Mouse (Mus musculus): ENCODE data around the gene Macc1. TPM values are rescaled to one million over a fixed set of nuclear protein-coding genes. Genes with fewer than 3 reads are reported as not detected.

Macc1 gene
- polyA plus RNA-seq, 1 experiment from 2014 or later, result 0.65 TPM

GRCm38 (mm10) chr12:119410522-119410921 lies 96.5 kb downstream of the Macc1 start:
- Histone ChIP-seq H3K4me2 (replicated peaks; ENCODE audit: low read depth, low read length) (no peak overlapping the region), H3K27me3 (ENCODE audit: insufficient read depth, low read length) (no peaks in the 10 kb centered on the region), H3K36me3 (ENCODE audit: insufficient read depth, low read length) (no peaks in the 10 kb centered on the region), H3K4me1 (ENCODE audit: insufficient read depth, low read length) (no peaks in the 10 kb centered on the region), H3K27ac (ENCODE audit: low read length) (no peak overlapping the region), H3K9me3 (ENCODE audit: low read length) (peaks cover 3% of the 10 kb centered on the region; the same call in 1 of the 2 replicates), H3K9ac (replicated peaks; ENCODE audit: low read length) (no peak overlapping the region), H3K4me3 (ENCODE audit: low read length) (no peak overlapping the region)
- ATAC-seq (ENCODE audit: low FRiP score, low TSS enrichment), result no peak

GRCm38 (mm10) chr12:119410956-119411355 lies 96.9 kb downstream of the Macc1 start:
- Histone ChIP-seq H3K9me3 (ENCODE audit: low read length) (peaks cover 3% of the 10 kb centered on the region; the same call in 1 of the 2 replicates), H3K4me2 (replicated peaks; ENCODE audit: low read depth, low read length) (no peak overlapping the region), H3K4me1 (ENCODE audit: insufficient read depth, low read length) (no peaks in the 10 kb centered on the region), H3K9ac (replicated peaks; ENCODE audit: low read length) (no peak overlapping the region), H3K27ac (ENCODE audit: low read length) (no peak overlapping the region), H3K4me3 (ENCODE audit: low read length) (no peak overlapping the region), H3K36me3 (ENCODE audit: insufficient read depth, low read length) (no peaks in the 10 kb centered on the region), H3K27me3 (ENCODE audit: insufficient read depth, low read length) (no peaks in the 10 kb centered on the region)
- WGBS, result 62% methylated on average over 2 of the region's 2 CpGs
- no peak for ATAC-seq (ENCODE audit: low FRiP score, low TSS enrichment)

GRCm38 (mm10) chr12:119411982-119412381 lies 97.9 kb downstream of the Macc1 start:
- WGBS, result 54% methylated on average over 2 of the region's 2 CpGs

GRCm38 (mm10) chr12:119415900-119416299 lies 101.8 kb downstream of the Macc1 start:
- WGBS, result 80% methylated on average over 2 of the region's 2 CpGs
- H3K9me3 ChIP-seq (ENCODE audit: low read length), result no peaks in the 10 kb centered on the region
- no peak overlapping the region for H3K4me3 ChIP-seq (ENCODE audit: low read length)
- H3K4me1 ChIP-seq (ENCODE audit: insufficient read depth, low read length), result no peaks in the 10 kb centered on the region
- no peaks in the 10 kb centered on the region for H3K36me3 ChIP-seq (ENCODE audit: insufficient read depth, low read length)
- no peak overlapping the region for H3K4me2 ChIP-seq (replicated peaks; ENCODE audit: low read depth, low read length)
- H3K9ac ChIP-seq (replicated peaks; ENCODE audit: low read length), result no peak overlapping the region
- H3K27ac ChIP-seq (ENCODE audit: low read length), result no peak overlapping the region
- ATAC-seq (ENCODE audit: low FRiP score, low TSS enrichment), result no peak
- no peaks in the 10 kb centered on the region for H3K27me3 ChIP-seq (ENCODE audit: insufficient read depth, low read length)

More at GRCm38 (mm10) chr12:119411982-119412381, 97.9 kb downstream of the Macc1 start:
- H3K27ac ChIP-seq (ENCODE audit: low read length), result no peak overlapping the region
- H3K27me3 ChIP-seq (ENCODE audit: insufficient read depth, low read length), result no peaks in the 10 kb centered on the region
- no peaks in the 10 kb centered on the region for H3K36me3 ChIP-seq (ENCODE audit: insufficient read depth, low read length)
- no peak overlapping the region for H3K4me2 ChIP-seq (replicated peaks; ENCODE audit: low read depth, low read length)
- peaks cover 3% of the 10 kb centered on the region; the same call in 1 of the 2 replicates for H3K9me3 ChIP-seq (ENCODE audit: low read length)
- H3K4me1 ChIP-seq (ENCODE audit: insufficient read depth, low read length), result no peaks in the 10 kb centered on the region
- ATAC-seq (ENCODE audit: low FRiP score, low TSS enrichment), result no peak
- H3K4me3 ChIP-seq (ENCODE audit: low read length), result no peak overlapping the region
- no peak overlapping the region for H3K9ac ChIP-seq (replicated peaks; ENCODE audit: low read length)

GRCm38 (mm10) chr12:119425749-119426148 lies 111.7 kb downstream of the Macc1 start:
- H3K27ac ChIP-seq (ENCODE audit: low read length), result no peak overlapping the region
- H3K36me3 ChIP-seq (ENCODE audit: insufficient read depth, low read length), result no peaks in the 10 kb centered on the region
- 85% methylated on average over 2 of the region's 2 CpGs for WGBS
- no peak overlapping the region for H3K4me3 ChIP-seq (ENCODE audit: low read length)
- ATAC-seq (ENCODE audit: low FRiP score, low TSS enrichment), result no peak
- H3K4me2 ChIP-seq (replicated peaks; ENCODE audit: low read depth, low read length), result no peak overlapping the region
- H3K27me3 ChIP-seq (ENCODE audit: insufficient read depth, low read length), result no peaks in the 10 kb centered on the region
- H3K9me3 ChIP-seq (ENCODE audit: low read length), result no peaks in the 10 kb centered on the region
- no peaks in the 10 kb centered on the region for H3K4me1 ChIP-seq (ENCODE audit: insufficient read depth, low read length)
- no peak overlapping the region for H3K9ac ChIP-seq (replicated peaks; ENCODE audit: low read length)

- 95% methylated on average over 2 of the region's 2 CpGs for WGBS
- no peak overlapping the region for H3K4me2 ChIP-seq (replicated peaks; ENCODE audit: low read depth, low read length)
- H3K36me3 ChIP-seq (ENCODE audit: insufficient read depth, low read length), result no peaks in the 10 kb centered on the region
- no peak for ATAC-seq (ENCODE audit: low FRiP score, low TSS enrichment)
- no peak overlapping the region for H3K9ac ChIP-seq (replicated peaks; ENCODE audit: low read length)
- no peak overlapping the region for H3K27ac ChIP-seq (ENCODE audit: low read length)
- H3K9me3 ChIP-seq (ENCODE audit: low read length), result no peaks in the 10 kb centered on the region
- H3K27me3 ChIP-seq (ENCODE audit: insufficient read depth, low read length), result no peaks in the 10 kb centered on the region
- no peak overlapping the region for H3K4me3 ChIP-seq (ENCODE audit: low read length)
- H3K4me1 ChIP-seq (ENCODE audit: insufficient read depth, low read length), result no peaks in the 10 kb centered on the region
These were observed 112.3 kb downstream of the Macc1 start for GRCm38 (mm10) chr12:119426182-119426886.

GRCm38 (mm10) chr12:119426887-119427204 lies 112.8 kb downstream of the Macc1 start:
- 68% methylated on average over 1 of the region's 1 CpGs for WGBS
- Histone ChIP-seq H3K4me1 (ENCODE audit: insufficient read depth, low read length) (no peaks in the 10 kb centered on the region), H3K9me3 (ENCODE audit: low read length) (no peaks in the 10 kb centered on the region), H3K27me3 (ENCODE audit: insufficient read depth, low read length) (no peaks in the 10 kb centered on the region), H3K36me3 (ENCODE audit: insufficient read depth, low read length) (no peaks in the 10 kb centered on the region), H3K4me2 (replicated peaks; ENCODE audit: low read depth, low read length) (no peak overlapping the region), H3K9ac (replicated peaks; ENCODE audit: low read length) (no peak overlapping the region), H3K4me3 (ENCODE audit: low read length) (no peak overlapping the region), H3K27ac (ENCODE audit: low read length) (no peak overlapping the region)
- peak; percentile 82; the same call in 1 of the 2 replicates for ATAC-seq (ENCODE audit: low FRiP score, low TSS enrichment)

- no peak for ATAC-seq (ENCODE audit: low FRiP score, low TSS enrichment)
- 73% methylated on average over 2 of the region's 2 CpGs for WGBS
These were observed 126.7 kb downstream of the Macc1 start for GRCm38 (mm10) chr12:119440720-119441119.

GRCm38 (mm10) chr12:119450116-119450515 lies 136.0 kb downstream of the Macc1 start:
- Histone ChIP-seq H3K27ac (ENCODE audit: low read length) (no peak overlapping the region), H3K9me3 (ENCODE audit: low read length) (no peaks in the 10 kb centered on the region), H3K36me3 (ENCODE audit: insufficient read depth, low read length) (no peaks in the 10 kb centered on the region), H3K27me3 (ENCODE audit: insufficient read depth, low read length) (no peaks in the 10 kb centered on the region), H3K4me2 (replicated peaks; ENCODE audit: low read depth, low read length) (no peak overlapping the region), H3K9ac (replicated peaks; ENCODE audit: low read length) (no peak overlapping the region), H3K4me3 (ENCODE audit: low read length) (no peak overlapping the region), H3K4me1 (ENCODE audit: insufficient read depth, low read length) (no peaks in the 10 kb centered on the region)
- no peak for ATAC-seq (ENCODE audit: low FRiP score, low TSS enrichment)
- WGBS, result 91% methylated on average over 2 of the region's 2 CpGs

More at GRCm38 (mm10) chr12:119440720-119441119, 126.7 kb downstream of the Macc1 start:
- H3K9ac ChIP-seq (replicated peaks; ENCODE audit: low read length), result no peak overlapping the region
- H3K9me3 ChIP-seq (ENCODE audit: low read length), result no peaks in the 10 kb centered on the region
- no peaks in the 10 kb centered on the region for H3K36me3 ChIP-seq (ENCODE audit: insufficient read depth, low read length)
- no peaks in the 10 kb centered on the region for H3K4me1 ChIP-seq (ENCODE audit: insufficient read depth, low read length)
- H3K4me3 ChIP-seq (ENCODE audit: low read length), result no peak overlapping the region
- H3K27ac ChIP-seq (ENCODE audit: low read length), result no peak overlapping the region
- no peaks in the 10 kb centered on the region for H3K27me3 ChIP-seq (ENCODE audit: insufficient read depth, low read length)
- H3K4me2 ChIP-seq (replicated peaks; ENCODE audit: low read depth, low read length), result no peak overlapping the region

- Histone ChIP-seq H3K4me2 (replicated peaks; ENCODE audit: low read depth, low read length) (no peak overlapping the region), H3K9me3 (ENCODE audit: low read length) (no peaks in the 10 kb centered on the region), H3K4me3 (ENCODE audit: low read length) (no peak overlapping the region), H3K4me1 (ENCODE audit: insufficient read depth, low read length) (no peaks in the 10 kb centered on the region), H3K27me3 (ENCODE audit: insufficient read depth, low read length) (no peaks in the 10 kb centered on the region), H3K27ac (ENCODE audit: low read length) (no peak overlapping the region), H3K36me3 (ENCODE audit: insufficient read depth, low read length) (no peaks in the 10 kb centered on the region), H3K9ac (replicated peaks; ENCODE audit: low read length) (no peak overlapping the region)
- no peak for ATAC-seq (ENCODE audit: low FRiP score, low TSS enrichment)
- WGBS, result 49% methylated on average over 3 of the region's 3 CpGs
These were observed 137.2 kb downstream of the Macc1 start for GRCm38 (mm10) chr12:119451232-119451631.
